Mouse (Mus musculus) thymus, postnatal 0 days (tissue): Measurements from ENCODE around the gene Ubr1. TPM values are rescaled to one million over a fixed set of nuclear protein-coding genes. Genes with fewer than 3 reads are reported as not detected.

Experiments used
- DNase-seq: peaks from one replicate; pipeline ENCODE4 v3.0.0-alpha.2; 2015; ENCODE audit warnings: low spot score
- microRNA-seq: library from miRNA; unstranded; fragments of <30 nt; microRNA quantifications from one replicate; pipeline ENCODE4, GENCODE M21; 2016; ENCODE audit warnings: borderline number of aligned reads
- polyA plus RNA-seq: library from polyadenylated mRNA; unstranded; fragments of >200 nt; fragmentation: Nextera tagmentation; extraction: Ambion mirVana; gene quantifications from 2 replicates; pipeline ENCODE4 v1.2.1, GENCODE M21; 2015

The Ubr1 gene
- polyA plus RNA-seq, 1 experiment from 2014 or later = 28.6 TPM

DNA sequence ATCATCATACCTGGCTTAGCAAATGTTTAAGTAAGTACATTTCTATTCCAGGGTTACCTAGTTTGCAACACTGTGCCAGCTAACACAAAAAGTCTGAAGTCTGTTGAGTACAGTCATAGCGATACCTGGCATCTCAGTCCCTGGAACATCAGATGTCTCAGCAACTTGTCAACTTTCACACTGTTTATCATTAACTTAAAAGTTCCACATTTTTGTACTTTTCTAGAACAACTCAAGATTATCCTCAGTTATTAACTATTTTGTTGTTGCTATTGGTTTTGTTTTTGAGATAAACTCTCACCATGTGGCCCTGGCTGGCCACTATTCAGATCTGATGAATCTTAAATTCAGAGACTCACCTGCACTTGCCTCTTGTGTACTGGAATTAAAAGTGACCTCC, 107.1 kb downstream of the Ubr1 start:
- DNase-seq = no peak

- no peak for DNase-seq
Observed at GRCm38 (mm10) chr2:120860699-120861098, 109.8 kb downstream of the Ubr1 start.

GRCm38 (mm10) chr2:120858131-120858530, 112.4 kb downstream of the Ubr1 start:
- DNase-seq = no peak

GRCm38 (mm10) chr2:120853151-120853550, 117.4 kb downstream of the Ubr1 start:
- peak; percentile 84 for DNase-seq

DNA sequence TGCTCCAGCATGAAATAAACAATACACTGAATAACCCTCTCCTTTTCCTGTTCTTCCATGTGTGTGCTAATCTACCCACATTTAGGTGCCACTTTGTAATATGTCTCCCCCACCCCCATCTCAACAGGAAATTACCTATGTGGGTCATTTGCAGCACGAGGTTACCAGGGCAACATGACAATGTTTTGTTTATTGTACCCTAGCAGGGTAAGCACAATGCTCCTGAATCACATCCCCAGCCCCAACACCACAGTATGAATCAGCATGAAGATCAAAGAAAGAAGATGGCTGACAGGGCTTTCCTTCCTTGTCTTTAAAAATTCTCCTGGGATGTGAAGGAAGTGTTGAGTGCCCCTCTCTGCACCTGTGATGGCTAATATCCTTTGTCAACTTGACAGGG, 117.9 kb downstream of the Ubr1 start:
- DNase-seq = peak; percentile 82

GRCm38 (mm10) chr2:120850424-120851082, 120.0 kb downstream of the Ubr1 start, which contains the start of gene Ttbk2:
TSS of gene Ttbk2 (minus strand) at chr2:120850604.
- peak; percentile 96 for DNase-seq

- DNase-seq = peak; percentile 51
Observed at GRCm38 (mm10) chr2:120849449-120850423, 120.8 kb downstream of the Ubr1 start, which contains the start of gene Cdan1. TSS of gene Cdan1 (minus strand) at chr2:120850128.

- no peak for DNase-seq
Observed at GRCm38 (mm10) chr2:120845280-120845679, 125.2 kb downstream of the Ubr1 start.

DNA sequence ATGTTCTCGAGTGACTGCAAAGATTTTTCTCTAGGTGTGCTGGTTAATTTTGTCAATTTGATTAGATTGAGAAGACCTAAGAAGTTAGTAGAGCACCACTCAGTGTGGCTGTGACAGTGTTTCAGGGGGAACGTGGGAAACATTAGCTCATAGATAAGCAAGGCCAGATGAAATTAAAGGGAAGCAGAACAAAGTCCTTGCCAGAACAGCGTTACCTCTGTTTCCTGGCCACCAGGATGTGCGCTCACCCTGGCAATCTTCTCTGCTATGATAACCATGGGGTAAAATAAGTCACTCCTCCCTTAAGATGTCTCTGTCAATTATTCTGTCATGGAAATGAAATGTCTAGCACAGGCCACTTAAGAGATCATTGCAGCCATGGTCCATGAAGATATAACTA, 126.5 kb downstream of the Ubr1 start:
- DNase-seq = no peak

GRCm38 (mm10) chr2:120841211-120841610, 129.3 kb downstream of the Ubr1 start:
- DNase-seq = no peak

GRCm38 (mm10) chr2:120835167-120835566, 135.3 kb downstream of the Ubr1 start:
- DNase-seq = no peak

GRCm38 (mm10) chr2:120826936-120827638, 143.4 kb downstream of the Ubr1 start:
- no peak for DNase-seq

Small RNA genes lying within 50 kb of the gene (microRNA-seq; reads per million reads assigned to microRNA genes)
- not detected for gene Gm44325

Other genes with a start within 250 kb of the Ubr1 start
- 8.2 and 8.7 TPM in 2 replicates for gene Cdan1, start 120.6 kb downstream of the Ubr1 start, polyA plus RNA-seq
- 2.7 and 3.7 TPM in 2 replicates for gene Ttbk2, start 120.1 kb downstream of the Ubr1 start, polyA plus RNA-seq
- 3.0 and 4.7 TPM in 2 replicates for gene Tmem62, start 6.3 kb upstream of the Ubr1 start, polyA plus RNA-seq
- 81.1 and 85.9 TPM in 2 replicates for gene Ccndbp1, start 37.7 kb upstream of the Ubr1 start, polyA plus RNA-seq
- gene Epb42, start 66.4 kb upstream of the Ubr1 start, polyA plus RNA-seq = 0.30 and 0.46 TPM in 2 replicates
- 0.31 and 0.42 TPM in 2 replicates for gene Tgm5, start 115.1 kb upstream of the Ubr1 start, polyA plus RNA-seq
- gene Tgm7, start 139.1 kb upstream of the Ubr1 start, polyA plus RNA-seq = 0.37 and 0.38 TPM in 2 replicates
- gene Adal, start 169.7 kb upstream of the Ubr1 start, polyA plus RNA-seq = 20.3 and 21.3 TPM in 2 replicates
- 23.4 and 25.5 TPM in 2 replicates for gene Lcmt2, start 169.9 kb upstream of the Ubr1 start, polyA plus RNA-seq
- gene Tubgcp4, start 199.9 kb upstream of the Ubr1 start, polyA plus RNA-seq = 45.5 and 51.2 TPM in 2 replicates
- gene Zscan29, start 200.4 kb upstream of the Ubr1 start, polyA plus RNA-seq = 9.4 and 11.5 TPM in 2 replicates